Mouse (Mus musculus) spleen, postnatal 10 days (tissue): Measurements from ENCODE around the gene Clptm1.

ENCODE experiments used
- DNase-seq, 2 experiments: peaks; one replicate each; pipeline ENCODE4 v3.0.0; 2021 to 2022; ENCODE audit warnings: low spot score in 2 of 2

The Clptm1 gene

DNA sequence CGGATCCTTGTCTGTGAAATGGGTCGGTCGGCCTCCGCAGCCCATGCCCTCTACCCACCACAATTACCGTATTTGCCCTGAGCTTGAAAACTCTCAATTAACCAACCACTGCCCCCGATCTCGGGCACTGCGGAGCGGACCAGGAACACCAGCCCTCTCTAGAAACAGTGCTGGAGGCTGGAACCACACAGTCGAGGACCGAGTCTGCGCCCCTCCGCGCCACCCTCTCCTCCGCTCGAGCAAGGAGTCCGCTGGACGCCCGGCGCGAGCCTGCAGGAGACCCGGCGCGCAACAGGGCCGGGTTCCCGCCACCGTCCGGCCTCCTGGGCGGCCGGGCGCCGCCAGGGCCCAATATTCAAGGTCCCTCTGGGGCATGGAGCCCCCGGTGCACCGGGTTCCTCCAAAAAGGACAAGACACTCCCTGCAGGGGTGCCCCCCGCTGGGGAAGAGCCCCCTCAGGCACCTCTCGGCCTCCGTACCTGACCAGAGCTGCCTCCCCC lies 328 bp downstream of the Clptm1 start:
- no peak for DNase-seq

DNA sequence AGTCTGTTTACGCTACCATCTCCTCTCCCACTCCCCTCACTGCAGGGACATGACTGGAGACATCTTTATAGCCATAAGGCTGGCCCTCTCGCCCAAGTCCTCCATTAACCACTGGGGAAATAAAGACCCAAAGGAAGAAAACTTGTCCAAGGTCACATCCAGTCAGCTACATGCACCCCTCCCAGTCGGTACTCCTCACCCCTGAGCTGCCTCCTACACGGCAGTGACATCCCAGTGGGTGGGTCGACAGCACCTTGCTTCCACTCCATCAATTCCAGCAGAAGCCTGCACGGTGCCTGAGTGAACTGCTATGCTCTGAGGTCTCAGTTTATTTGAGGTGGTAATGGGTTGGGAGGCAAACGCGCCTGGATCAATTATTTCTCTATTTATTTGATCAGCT lies 893 bp downstream of the Clptm1 start:
- peak in 1 of 2 experiments; percentile 39 for DNase-seq

DNA sequence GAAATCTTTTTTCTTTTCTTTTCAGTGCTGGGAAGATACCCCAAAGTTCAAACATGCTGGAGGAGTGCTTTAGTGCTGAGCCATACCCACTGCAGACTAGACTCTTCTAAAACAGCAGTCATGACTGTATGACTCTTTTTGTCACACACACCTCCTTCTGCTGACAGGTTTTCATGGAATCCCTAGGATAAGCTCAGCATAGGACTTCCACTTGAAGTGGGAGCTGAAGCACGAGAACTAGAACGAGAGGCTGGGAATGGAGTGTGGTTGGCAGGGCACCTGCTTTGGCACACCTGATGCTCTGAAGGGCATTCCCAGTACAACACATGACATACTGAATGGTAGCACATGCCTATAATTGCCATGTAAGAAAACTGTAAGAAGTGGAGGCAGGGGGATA lies 12.2 kb downstream of the Clptm1 start:
- DNase-seq: no peak

DNA sequence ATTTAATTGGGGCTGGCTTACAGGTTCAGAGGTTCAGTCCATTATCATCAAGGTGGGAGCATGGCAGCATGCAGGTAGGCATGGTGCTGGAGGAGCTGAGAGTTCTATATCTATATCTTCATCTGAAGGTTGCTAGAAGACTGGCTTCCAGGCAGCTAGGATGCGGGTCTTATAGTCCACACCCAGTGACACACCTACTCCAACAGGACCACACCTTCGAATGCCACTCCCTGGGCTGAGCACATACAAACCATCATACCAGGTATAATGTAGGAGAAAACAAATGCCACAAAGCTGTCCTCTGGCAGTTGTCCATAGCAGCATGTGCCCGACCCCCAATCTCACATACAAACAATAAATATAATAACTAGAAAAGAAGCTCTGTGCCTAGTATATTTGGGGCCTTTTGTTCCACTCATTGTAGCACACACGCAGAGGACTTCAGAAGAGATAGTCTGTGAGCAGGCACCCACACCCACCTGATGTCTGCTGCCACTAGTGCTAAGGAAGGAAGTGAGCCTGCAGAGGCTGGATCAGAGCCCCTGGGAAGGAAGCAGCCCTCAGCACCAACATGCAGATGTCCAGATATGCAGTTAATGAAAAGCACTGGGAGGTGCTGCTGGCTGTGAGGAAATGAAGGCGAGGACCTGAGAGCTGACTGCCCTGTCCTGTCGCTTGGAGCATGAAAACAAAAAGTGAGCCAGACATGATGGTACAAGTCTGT lies 13.6 kb downstream of the Clptm1 start:
- no peak for DNase-seq

GRCm38 (mm10) chr7:19641223-19641622 lies 23.6 kb downstream of the Clptm1 start:
- DNase-seq: no peak

- DNase-seq: no peak
Observed at GRCm38 (mm10) chr7:19635074-19635827, 29.6 kb downstream of the Clptm1 start.

GRCm38 (mm10) chr7:19634591-19634990 lies 30.2 kb downstream of the Clptm1 start:
- DNase-seq: no peak

DNA sequence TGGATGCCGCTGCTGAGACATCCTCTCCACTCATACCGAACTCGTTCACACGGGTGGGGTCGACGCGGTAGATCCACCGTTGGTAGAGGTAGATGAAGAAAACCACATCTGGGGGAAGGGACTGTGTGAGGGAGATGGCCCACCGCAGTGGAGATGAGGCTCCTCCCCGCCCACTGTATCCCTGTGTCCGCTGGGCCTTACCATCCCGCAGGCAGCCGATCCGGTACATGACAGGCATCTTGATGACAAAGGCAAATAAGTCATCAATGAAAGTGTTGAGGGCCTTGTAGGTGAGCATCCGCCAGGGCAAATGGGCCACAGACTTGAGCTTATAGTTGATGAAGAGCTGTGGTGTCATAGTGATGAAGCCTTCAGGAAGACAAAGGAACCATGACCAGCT lies 31.0 kb downstream of the Clptm1 start:
- DNase-seq: no peak

- DNase-seq: no peak
Observed at GRCm38 (mm10) chr7:19633197-19633596, 31.6 kb downstream of the Clptm1 start.

- no peak for DNase-seq
Observed at GRCm38 (mm10) chr7:19632720-19633119, 32.1 kb downstream of the Clptm1 start.

DNA sequence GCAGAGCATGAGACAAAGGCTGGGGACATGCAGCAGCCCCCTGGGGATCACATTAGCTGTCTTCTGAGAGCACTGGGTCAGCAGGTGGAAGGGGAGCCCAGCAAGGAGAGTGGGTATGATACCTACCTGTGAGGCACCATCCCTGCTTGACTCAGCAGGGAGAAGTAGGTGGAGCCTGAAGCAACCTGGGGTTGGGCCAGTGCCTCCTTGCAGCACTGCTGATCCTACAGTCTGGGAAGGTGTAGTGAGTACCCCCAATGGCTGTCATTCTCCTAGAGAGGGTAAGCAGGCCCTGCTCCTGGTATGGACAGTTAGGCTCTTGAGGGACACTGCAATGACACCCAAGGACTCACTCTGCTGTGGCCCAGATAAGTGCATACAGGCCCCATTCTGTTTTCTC lies 32.6 kb downstream of the Clptm1 start:
- DNase-seq: no peak

GRCm38 (mm10) chr7:19629361-19629734 lies 35.5 kb downstream of the Clptm1 start, which contains the start of gene Relb:
TSS of gene Relb (minus strand) at chr7:19629438.
- DNase-seq: peak; percentile 80 to 92

- DNase-seq: peak; percentile 92 to 96
Observed at GRCm38 (mm10) chr7:19628536-19629360, 36.1 kb downstream of the Clptm1 start.

DNA sequence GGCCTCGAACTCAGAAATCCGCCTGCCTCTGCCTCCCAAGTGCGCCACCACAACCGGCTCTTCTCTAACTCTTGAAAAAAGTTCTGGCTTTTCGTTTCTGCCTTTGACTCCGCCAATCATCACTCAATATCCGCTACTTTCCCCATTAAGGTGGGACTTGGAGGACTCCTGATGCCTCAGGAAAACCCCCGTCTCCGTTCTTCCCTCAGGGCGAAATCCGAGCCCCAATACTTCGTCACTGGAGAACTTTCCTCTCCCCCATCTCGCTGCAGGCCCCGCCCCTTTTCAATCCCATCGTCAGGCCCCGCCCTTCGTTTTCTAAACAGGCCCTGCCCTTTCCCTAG lies 36.7 kb downstream of the Clptm1 start:
- no peak for DNase-seq

- no peak for DNase-seq
Observed at GRCm38 (mm10) chr7:19627721-19628120, 37.1 kb downstream of the Clptm1 start.

DNA sequence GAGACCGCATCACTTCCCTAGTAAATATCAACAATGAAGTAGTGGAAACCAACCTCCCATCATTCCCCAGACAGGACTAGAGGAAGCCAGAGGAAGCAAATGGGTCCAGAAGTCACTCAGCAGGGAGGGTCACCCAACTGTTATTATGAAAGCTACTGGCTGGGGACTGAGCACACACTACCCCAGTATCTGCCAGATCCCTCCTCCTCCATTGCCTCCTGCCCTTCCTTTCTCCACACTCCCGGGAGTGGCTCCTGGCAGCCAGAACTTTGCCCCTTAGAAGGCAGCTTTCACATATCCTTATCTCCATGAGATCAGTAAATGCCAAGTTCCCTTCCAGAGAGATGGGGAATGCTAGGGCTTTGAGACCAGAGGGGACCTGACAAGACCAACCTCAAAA lies 41.4 kb downstream of the Clptm1 start:
- DNase-seq: no peak

GRCm38 (mm10) chr7:19622241-19622640 lies 42.6 kb downstream of the Clptm1 start:
- DNase-seq: no peak

DNA sequence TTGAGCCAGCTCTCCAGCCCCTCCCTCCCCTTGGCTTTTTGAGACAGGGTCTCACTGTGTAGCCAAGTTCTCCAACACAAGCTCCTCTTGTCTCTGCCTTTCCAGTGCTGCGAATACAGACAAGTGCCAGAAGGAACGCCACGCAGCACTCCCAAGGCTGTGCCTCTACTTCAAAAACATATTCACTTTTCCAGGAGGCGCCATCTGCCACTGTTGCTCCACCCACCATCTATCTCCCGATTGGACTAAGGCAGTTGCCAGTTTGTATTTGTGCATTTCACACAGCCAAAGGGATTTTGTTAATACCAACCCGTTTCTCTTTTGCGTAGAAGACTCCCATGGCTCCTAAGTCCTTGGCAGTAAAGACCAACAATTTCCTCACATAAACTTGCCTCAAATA lies 44.0 kb downstream of the Clptm1 start:
- no peak for DNase-seq

- DNase-seq: peak; percentile 59 to 76
Observed at GRCm38 (mm10) chr7:19619004-19619801, 45.6 kb downstream of the Clptm1 start.

DNA sequence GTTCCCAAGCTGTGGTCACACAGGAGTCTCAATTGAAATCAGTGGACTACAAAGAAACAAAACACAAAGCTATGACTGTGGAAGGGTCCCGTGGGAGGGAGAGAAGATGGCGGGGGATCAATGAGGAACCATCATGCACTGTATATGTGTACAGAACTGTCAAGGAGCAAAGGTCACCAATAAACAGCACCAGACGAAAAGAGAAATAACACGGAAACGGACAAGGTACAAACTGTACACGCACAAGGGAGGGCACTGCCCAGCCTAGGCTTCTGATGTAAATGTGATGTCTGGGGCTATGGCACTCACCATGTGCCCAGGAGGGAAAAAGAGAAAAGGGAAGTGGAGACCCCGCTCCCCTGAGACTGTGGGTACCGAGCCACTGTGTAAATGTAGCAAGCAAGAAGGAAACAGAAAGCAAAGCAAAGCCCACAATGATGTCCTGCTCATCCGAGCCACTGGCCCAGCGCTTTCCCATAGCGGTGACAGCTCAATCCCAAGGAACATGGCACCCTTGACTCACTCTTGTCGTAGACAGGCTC lies 49.7 kb downstream of the Clptm1 start:
- peak in 1 of 2 experiments; percentile 55 for DNase-seq

GRCm38 (mm10) chr7:19610969-19611368 lies 53.9 kb downstream of the Clptm1 start:
- DNase-seq: no peak
